Mouse (Mus musculus): ENCODE measurements around the gene Pip4k2c.

DNA sequence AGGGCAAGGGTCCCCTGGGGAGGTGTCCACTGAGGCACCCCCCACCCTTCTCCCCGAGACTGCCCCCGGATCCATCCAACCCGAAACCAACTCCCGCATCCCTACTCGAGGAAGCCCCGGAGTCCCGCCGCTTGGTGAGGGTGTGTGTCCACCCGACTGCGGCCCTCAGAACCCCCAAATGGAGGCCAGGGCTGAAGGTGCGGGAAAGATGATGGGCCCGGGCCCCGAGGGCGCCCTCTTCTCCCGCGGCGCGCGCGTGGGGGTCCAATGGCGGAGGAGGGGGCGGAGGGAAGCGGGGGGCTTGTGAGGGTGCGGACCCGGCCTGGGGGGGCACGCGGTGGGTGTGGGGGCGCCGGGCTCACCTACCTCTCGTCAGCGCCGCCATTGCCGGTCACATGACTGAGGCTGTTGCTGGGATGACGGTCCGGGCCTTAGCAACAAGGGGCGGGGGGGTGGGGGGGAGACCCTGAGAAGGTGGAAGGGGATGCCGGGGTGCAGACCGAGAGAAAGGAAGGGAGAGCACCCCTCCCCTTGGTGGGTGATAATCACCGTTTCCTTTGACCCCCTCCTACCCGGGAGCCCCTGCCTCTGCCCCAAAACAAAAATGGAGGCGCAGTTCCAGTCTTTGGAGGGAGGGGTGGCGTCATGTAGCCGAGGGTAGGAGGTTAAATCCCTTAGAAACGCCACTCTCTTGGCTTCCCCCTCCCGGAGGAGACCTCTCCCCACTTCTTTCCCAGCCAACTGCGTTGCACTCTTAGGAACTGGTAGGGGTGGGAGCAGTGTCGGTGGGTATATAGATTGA lies 15.9 kb downstream of the Pip4k2c start, which contains the start of gene Dtx3:
- no peak for TF ChIP-seq CTCF (IDR thresholded peaks at IDR 0.05)
- TF ChIP-seq EP300 (IDR thresholded peaks at IDR 0.05): no peak
